Mouse (Mus musculus) ES-Bruce4 (cell line): ENCODE measurements around the gene Ica1.

Experiments used
- CTCF ChIP-seq: IDR thresholded peaks from one replicate; pipeline ENCODE4 v1.8.1; 2011; ENCODE audit warnings: low read depth, low read length
- EP300 ChIP-seq: IDR thresholded peaks from 2 replicates; pipeline ENCODE4 v1.6.1; 2011; ENCODE audit warnings: low read depth, low read length; ENCODE audit not compliant: insufficient read depth
- POLR2A ChIP-seq: IDR thresholded peaks from one replicate; pipeline ENCODE4 v1.8.1; 2011; ENCODE audit warnings: low read length; ENCODE audit not compliant: insufficient read depth

DNA sequence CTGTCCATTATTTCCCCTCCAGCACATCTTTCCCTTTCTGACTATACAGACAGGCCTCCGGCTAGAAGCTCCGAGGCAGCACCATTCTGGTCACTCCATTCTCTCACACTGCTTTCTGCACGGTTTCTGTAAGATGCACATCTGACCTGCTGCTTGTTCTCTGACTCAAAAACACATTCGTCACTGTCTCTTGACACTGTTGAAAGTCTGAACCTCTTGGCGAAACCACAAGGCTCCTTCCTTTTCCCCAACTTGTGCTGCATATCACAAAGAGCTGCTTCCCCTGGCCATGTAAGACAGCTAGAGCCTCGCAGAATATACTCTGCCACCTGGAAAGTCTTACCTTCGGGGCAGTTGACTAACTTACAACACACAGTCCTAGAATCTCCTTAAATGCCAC lies 6.7 kb downstream of the Ica1 start:
- TF ChIP-seq CTCF = no peak
- no peak for TF ChIP-seq EP300
- TF ChIP-seq POLR2A = no peak
